ENCODE assay signal across 17 mouse cellular contexts in genomic region chr5:21960151-21960550, GRCm38 (mm10).
A peak's percentile ranks its signal among the peaks of the same experiment; 100 is the strongest.
DNase-seq lines count a peak whose midpoint lies in the region; ATAC-seq and TF ChIP-seq lines count a peak whose summit lies in the region.
"Had no signal": no experiment of that assay in that cellular context is flagged by ENCODE, and none has a peak within 500 bp of the region (broad histone marks: within the 10 kb centered on the region; RNA-seq: fewer than 3 reads in every experiment).

No protein-coding gene starts in this region.

- H3K4me1 ChIP-seq in intestine, embryonic 15.5 days (replicated peaks): no peaks in the 10 kb centered on the region
- no peaks in the 10 kb centered on the region for H3K4me1 ChIP-seq in intestine, postnatal 0 days (replicated peaks; ENCODE audit: control insufficient read depth, insufficient read depth, low read length)
- H3K4me1 ChIP-seq: heart, embryonic 13.5 days; limb, embryonic 13.5 days; neural tube, embryonic 12.5 days had no signal

- no peak overlapping the region for H3K4me2 ChIP-seq in intestine, embryonic 15.5 days (replicated peaks)
- no peak overlapping the region for H3K4me2 ChIP-seq in intestine, postnatal 0 days (replicated peaks; ENCODE audit: low read depth)
- H3K4me2 ChIP-seq: heart, embryonic 13.5 days; limb, embryonic 13.5 days; neural tube, embryonic 12.5 days had no signal

- no peaks in the 10 kb centered on the region for H3K27me3 ChIP-seq in intestine, embryonic 15.5 days (replicated peaks)
- H3K27me3 ChIP-seq in intestine, postnatal 0 days (replicated peaks; ENCODE audit: control insufficient read depth, insufficient read depth, low read length): no peaks in the 10 kb centered on the region
- H3K27me3 ChIP-seq: heart, embryonic 13.5 days; limb, embryonic 13.5 days; neural tube, embryonic 12.5 days had no signal

- WGBS in intestine, embryonic 15.5 days: 74% methylated on average over 14 of the region's 14 CpGs
- 60% methylated on average over 14 of the region's 14 CpGs for WGBS in intestine, postnatal 0 days

- no peak overlapping the region for H3K4me3 ChIP-seq in intestine, embryonic 15.5 days (replicated peaks)
- H3K4me3 ChIP-seq in intestine, postnatal 0 days (ENCODE audit: low read depth, low read length): no peak overlapping the region
- H3K4me3 ChIP-seq: erythroblast, embryonic 14.5 days; heart, embryonic 13.5 days; left cerebral cortex, adult 2 months; limb, embryonic 13.5 days; neural tube, embryonic 12.5 days had no signal

- no peak overlapping the region for H3K27ac ChIP-seq in intestine, embryonic 15.5 days
- no peak overlapping the region for H3K27ac ChIP-seq in intestine, postnatal 0 days (ENCODE audit: low read depth, low read length)
- H3K27ac ChIP-seq: heart, embryonic 13.5 days; left cerebral cortex, adult 2 months; limb, embryonic 13.5 days; liver, embryonic 14.5 days; neural tube, embryonic 12.5 days had no signal

- no peaks in the 10 kb centered on the region for H3K9me3 ChIP-seq in intestine, embryonic 15.5 days
- H3K9me3 ChIP-seq in intestine, postnatal 0 days (ENCODE audit: control insufficient read depth): no peaks in the 10 kb centered on the region
- H3K9me3 ChIP-seq: heart, embryonic 13.5 days; limb, embryonic 13.5 days; neural tube, embryonic 12.5 days had no signal

- no peak overlapping the region for H3K9ac ChIP-seq in intestine, embryonic 15.5 days
- H3K9ac ChIP-seq in intestine, postnatal 0 days (ENCODE audit: low read depth, low read length): no peak overlapping the region
- H3K9ac ChIP-seq: heart, embryonic 13.5 days; limb, embryonic 13.5 days; liver, embryonic 14.5 days; neural tube, embryonic 12.5 days had no signal

- DNase-seq in kidney, adult 11 months: peak; percentile 50
- DNase-seq in kidney, adult 9 months: peak; percentile 25
- peak; percentile 30 to 46 for DNase-seq in kidney, postnatal 36 days
- no peak for DNase-seq in thymus, postnatal 4 days
- DNase-seq: gastrocnemius, postnatal 36 days; heart, postnatal 4 days; lung, postnatal 14 days had no signal

- no peak for TF ChIP-seq CTCF in intestine, postnatal 0 days (IDR thresholded peaks at IDR 0.05; ENCODE audit: low read depth)

- H3K36me3 ChIP-seq in intestine, embryonic 15.5 days: no peaks in the 10 kb centered on the region
- no peaks in the 10 kb centered on the region for H3K36me3 ChIP-seq in intestine, postnatal 0 days (ENCODE audit: control insufficient read depth, insufficient read depth)
- H3K36me3 ChIP-seq: heart, embryonic 13.5 days; limb, embryonic 13.5 days; neural tube, embryonic 12.5 days had no signal

- ATAC-seq in intestine, embryonic 15.5 days: peak; percentile 51; the same call in 1 of the 2 replicates
- no peak for ATAC-seq in intestine, postnatal 0 days
- ATAC-seq in granulocyte monocyte progenitor cell, adult 5-6 weeks (replicated peaks; ENCODE audit: poor library complexity, severe bottlenecking): no peak
- ATAC-seq: forebrain, embryonic 14.5 days had no signal
